Mouse (Mus musculus): ENCODE measurements around the gene Slc51b.

GRCm38 (mm10) chr9:65432236-65432635 lies 9.5 kb upstream of the Slc51b start:
- no peak for TF ChIP-seq MYOD1 (IDR thresholded peaks at IDR 0.05; ENCODE audit: control insufficient read depth, insufficient read length, low read depth)
- TF ChIP-seq CTCF (IDR thresholded peaks at IDR 0.05; ENCODE audit: control insufficient read depth, insufficient read depth, insufficient read length): peak; percentile 84
- no peak for TF ChIP-seq USF1 (IDR thresholded peaks at IDR 0.05; ENCODE audit: low read depth)
- TF ChIP-seq MAX (IDR thresholded peaks at IDR 0.05): no peak
- TF ChIP-seq MYOG (IDR thresholded peaks at IDR 0.05; ENCODE audit: control insufficient read depth, extremely low read depth, insufficient read length): no peak
- no peak for TF ChIP-seq CEBPB (IDR thresholded peaks at IDR 0.05; ENCODE audit: low read depth)
- no peak for TF ChIP-seq FOSL1 (IDR thresholded peaks at IDR 0.05; ENCODE audit: insufficient read depth, low read length, poor library complexity, severe bottlenecking)
